Mouse (Mus musculus) G1E (cell line): ENCODE results near the gene Pop4. TPM values are rescaled to one million over a fixed set of nuclear protein-coding genes. Genes with fewer than 3 reads are reported as not detected.

Source experiments
- ATAC-seq: 2 replicates; pipeline ENCODE4 v1.8.0; 2016; ENCODE audit warnings: mild to moderate bottlenecking; ENCODE audit not compliant: insufficient number of reproducible peaks, poor library complexity, low FRiP score, severe bottlenecking; ENCODE audit errors: extremely low read depth
- DNase-seq: peaks from one replicate; pipeline ENCODE4 v3.0.0; 2012; ENCODE audit warnings: low spot score
- H3K27me3 ChIP-seq: 2 replicates; pipeline ENCODE4 v1.6.1; 2012; ENCODE audit warnings: mild to moderate bottlenecking, low read length, inconsistent platforms; ENCODE audit not compliant: insufficient read depth
- H3K36me3 ChIP-seq: replicated peaks from 2 replicates; pipeline ENCODE3; 2012; ENCODE audit warnings: mild to moderate bottlenecking, inconsistent platforms
- H3K4me1 ChIP-seq: 2 replicates; pipeline ENCODE4 v1.6.1; 2012; ENCODE audit warnings: low read depth, low read length, inconsistent platforms, mixed read lengths; ENCODE audit not compliant: insufficient read depth
- H3K4me3 ChIP-seq: 2 replicates; pipeline ENCODE4 v1.5.1; 2012; ENCODE audit warnings: low read depth, mild to moderate bottlenecking, inconsistent platforms, low read length, moderate library complexity, mixed read lengths
- H3K9me3 ChIP-seq: replicated peaks from 2 replicates; pipeline ENCODE4 v1.6.1; 2012; ENCODE audit warnings: inconsistent platforms
- CTCF ChIP-seq: IDR thresholded peaks from 2 replicates; pipeline ENCODE4 v1.5.1; 2012; ENCODE audit warnings: low read depth, low read length, inconsistent platforms, mixed read lengths
- GATA1 ChIP-seq: IDR thresholded peaks from 2 replicates; pipeline ENCODE4 v1.6.1; 2012; ENCODE audit warnings: borderline replicate concordance, low read length, inconsistent platforms, mixed read lengths
- GATA2 ChIP-seq: IDR thresholded peaks from 2 replicates; pipeline ENCODE4 v1.6.1; 2012; ENCODE audit warnings: low read depth, low read length, inconsistent platforms, borderline replicate concordance
- POLR2AphosphoS5 ChIP-seq: IDR thresholded peaks from 2 replicates; pipeline ENCODE4 v1.6.1; 2012; ENCODE audit warnings: low read depth, low read length, inconsistent platforms; ENCODE audit not compliant: insufficient replicate concordance
- TAL1 ChIP-seq: conservative IDR thresholded peaks from 2 replicates; pipeline ENCODE4 v1.6.1; 2012; ENCODE audit warnings: low read depth, low read length, inconsistent platforms, mixed read lengths
- polyA plus RNA-seq: library from polyadenylated mRNA; stranded (reverse); fragments of >175 nt; gene quantifications from 2 replicates; pipeline ENCODE4 v1.2.3, GENCODE M21; 2012
- total RNA-seq, 2 experiments: library from RNA; stranded (forward) in 1 of 2; stranded (reverse) in 1 of 2; fragments of 200-1000 nt in 1 of 2; fragments of >200 nt in 1 of 2; fragmentation: Nextera tagmentation in 1 of 2; gene quantifications; 2 replicates each; pipeline ENCODE4 v1.2.3; 2014 to 2017

Pop4 gene
- total and polyA plus RNA-seq, 3 experiments, result 11.8 to 54.4 (median 31.8) TPM

DNA sequence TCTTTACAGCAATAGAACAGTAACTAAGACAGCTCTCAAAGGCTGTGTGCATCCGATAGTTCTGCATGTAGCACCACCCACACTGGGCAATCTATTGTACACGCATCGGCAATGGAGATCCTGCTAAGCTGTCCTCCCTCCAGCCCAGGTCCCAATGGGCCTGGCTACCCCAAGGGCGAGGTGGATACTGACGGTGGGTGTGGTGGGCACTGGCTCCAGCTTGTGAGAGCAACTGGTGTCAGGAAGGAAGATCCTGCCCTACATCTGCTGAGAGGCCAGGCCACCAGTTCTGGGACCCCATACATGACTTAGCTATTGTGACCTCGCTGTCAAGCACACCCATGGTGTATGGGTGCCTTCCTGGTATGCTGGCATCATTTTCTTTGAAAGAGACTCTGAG is 55.5 kb downstream of the Pop4 start:
- no peaks in the 10 kb centered on the region for H3K9me3 ChIP-seq
- H3K36me3 ChIP-seq, result no peaks in the 10 kb centered on the region
- no peak for ATAC-seq
- no peak overlapping the region for H3K4me3 ChIP-seq
- H3K4me1 ChIP-seq, result peaks cover 9% of the 10 kb centered on the region; the same call in 1 of the 2 replicates
- H3K27me3 ChIP-seq, result peaks cover 12% of the 10 kb centered on the region; the same call in 1 of the 2 replicates
- TF ChIP-seq CTCF (no peak), GATA1 (no peak), GATA2 (no peak), TAL1 (no peak), POLR2AphosphoS5 (no peak)
- DNase-seq, result no peak

DNA sequence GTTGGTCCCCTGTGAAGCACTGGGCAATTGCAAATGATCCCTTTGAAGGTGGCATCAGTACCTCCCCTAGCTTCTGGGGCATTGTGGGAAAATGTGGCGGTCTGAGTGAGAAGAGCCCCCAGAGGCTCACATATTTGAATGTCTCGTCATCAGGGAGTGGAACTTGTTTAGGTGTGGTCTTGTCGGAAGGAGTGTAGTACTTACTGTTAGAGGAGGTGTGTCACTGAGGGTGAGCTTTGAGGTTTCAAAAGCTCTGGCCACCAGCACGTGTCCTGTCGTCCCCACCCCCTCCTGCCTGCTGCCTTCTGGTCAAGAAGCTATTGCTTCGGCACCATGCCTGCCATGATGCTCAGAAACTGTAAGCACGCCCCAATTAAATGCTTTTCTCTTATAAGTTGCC is 55.9 kb downstream of the Pop4 start:
- peaks cover 12% of the 10 kb centered on the region; the same call in 1 of the 2 replicates for H3K4me1 ChIP-seq
- no peaks in the 10 kb centered on the region for H3K9me3 ChIP-seq
- DNase-seq (no peak), ATAC-seq (no peak)
- H3K27me3 ChIP-seq, result peaks cover 12% of the 10 kb centered on the region; the same call in 1 of the 2 replicates
- no peak overlapping the region for H3K4me3 ChIP-seq
- no peaks in the 10 kb centered on the region for H3K36me3 ChIP-seq
- no peak for TF ChIP-seq POLR2AphosphoS5
- no peak for TF ChIP-seq GATA2
- no peak for TF ChIP-seq CTCF
- no peak for TF ChIP-seq GATA1
- TF ChIP-seq TAL1, result no peak

DNA sequence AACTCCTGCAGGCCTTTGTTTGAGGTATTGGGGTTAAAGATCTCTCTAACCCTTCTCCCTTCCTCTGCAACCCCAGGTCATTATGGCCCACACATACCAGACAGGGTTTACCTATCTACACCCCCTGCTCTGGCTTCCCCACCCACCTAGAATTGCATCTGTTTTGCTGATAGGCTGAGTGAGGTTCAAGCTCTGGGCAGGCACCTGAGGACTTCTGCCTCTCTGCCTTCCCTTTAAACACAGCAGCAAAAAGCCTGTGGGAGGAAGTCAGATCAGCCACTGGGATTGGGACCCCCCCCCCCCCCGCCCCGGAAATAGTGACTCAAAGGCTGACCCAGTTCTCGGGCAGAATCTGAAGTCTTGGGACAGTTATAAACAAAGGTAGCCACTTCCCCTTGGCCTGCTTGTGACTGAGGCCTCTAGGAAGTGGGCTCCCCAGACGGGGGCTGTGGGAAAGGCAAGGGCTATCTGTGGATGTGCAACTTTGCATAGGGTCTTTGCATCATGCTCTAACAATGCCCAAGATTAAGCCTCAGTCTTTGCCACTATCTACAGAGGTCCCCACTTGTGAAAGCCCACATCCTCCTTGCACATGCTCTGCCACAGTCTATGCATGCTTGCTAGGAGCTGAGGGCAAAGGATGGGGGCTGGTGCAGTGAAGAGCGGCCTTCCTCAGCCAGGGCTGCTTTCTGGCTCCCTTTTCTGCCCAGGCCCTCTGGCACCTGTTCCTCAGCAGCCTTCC is 56.6 kb downstream of the Pop4 start:
- Histone ChIP-seq H3K4me3 (no peak overlapping the region), H3K27me3 (peaks cover 12% of the 10 kb centered on the region; the same call in 1 of the 2 replicates), H3K36me3 (no peaks in the 10 kb centered on the region), H3K9me3 (no peaks in the 10 kb centered on the region), H3K4me1 (peaks cover 17% of the 10 kb centered on the region)
- DNase-seq, result no peak
- TF ChIP-seq GATA2, result no peak
- no peak for TF ChIP-seq TAL1
- TF ChIP-seq POLR2AphosphoS5, result no peak
- no peak for TF ChIP-seq CTCF
- TF ChIP-seq GATA1, result no peak
- ATAC-seq, result no peak

DNA sequence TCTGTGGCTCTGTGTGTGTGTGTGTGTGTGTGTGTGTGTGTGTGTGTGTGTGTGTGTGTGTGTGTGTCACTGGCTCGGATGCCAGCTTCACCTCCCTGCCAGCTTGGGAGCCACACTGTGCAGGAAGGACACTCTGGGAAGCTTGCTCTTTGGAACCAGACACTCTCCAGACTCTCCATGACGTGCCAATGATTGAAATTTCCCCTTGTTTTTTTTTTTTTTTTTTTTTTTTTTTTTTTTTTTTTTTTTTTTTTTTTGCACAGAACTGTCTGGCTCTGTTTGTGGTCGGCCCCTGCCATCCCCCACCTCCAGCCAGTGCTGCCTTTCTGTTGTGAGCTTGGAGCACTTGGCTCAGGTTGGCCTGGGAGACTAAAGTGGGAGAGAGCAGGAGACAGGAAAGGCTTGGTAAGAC is 58.6 kb downstream of the Pop4 start:
- Histone ChIP-seq H3K4me3 (no peak overlapping the region), H3K36me3 (no peaks in the 10 kb centered on the region), H3K4me1 (peaks cover 25% of the 10 kb centered on the region), H3K9me3 (no peaks in the 10 kb centered on the region), H3K27me3 (peaks cover 10% of the 10 kb centered on the region; the same call in 1 of the 2 replicates)
- DNase-seq (no peak), ATAC-seq (no peak)
- no peak for TF ChIP-seq CTCF
- no peak for TF ChIP-seq GATA1
- no peak for TF ChIP-seq TAL1
- no peak for TF ChIP-seq POLR2AphosphoS5
- TF ChIP-seq GATA2, result no peak

Other genes with a start within 250 kb of the Pop4 start
- 109 and 130 TPM in 2 replicates for gene Uri1, start 247.9 kb downstream of the Pop4 start, total RNA-seq (2014; fragmentation: Nextera tagmentation)
- gene Uri1, start 247.9 kb downstream of the Pop4 start, total RNA-seq (2017), result 56.3 and 64.1 TPM in 2 replicates
- 30.6 and 32.5 TPM in 2 replicates for gene Uri1, start 247.9 kb downstream of the Pop4 start, polyA plus RNA-seq
- 24.9 and 26.6 TPM in 2 replicates for gene Ccne1, start 163.9 kb downstream of the Pop4 start, total RNA-seq (2014; fragmentation: Nextera tagmentation)
- gene Ccne1, start 163.9 kb downstream of the Pop4 start, total RNA-seq (2017), result 50.9 and 53.0 TPM in 2 replicates
- 15.9 and 28.4 TPM in 2 replicates for gene Ccne1, start 163.9 kb downstream of the Pop4 start, polyA plus RNA-seq
- gene 1600014C10Rik, start 88.2 kb downstream of the Pop4 start, total RNA-seq (2014; fragmentation: Nextera tagmentation), result 3.0 and 3.7 TPM in 2 replicates
- gene 1600014C10Rik, start 88.2 kb downstream of the Pop4 start, total RNA-seq (2017), result 12.3 and 15.0 TPM in 2 replicates
- gene 1600014C10Rik, start 88.2 kb downstream of the Pop4 start, polyA plus RNA-seq, result 6.3 and 6.7 TPM in 2 replicates
- 0.24 and 0.60 TPM in 2 replicates for gene Plekhf1, start 43.4 kb downstream of the Pop4 start, total RNA-seq (2014; fragmentation: Nextera tagmentation)
- 0.93 and 1.1 TPM in 2 replicates for gene Plekhf1, start 43.4 kb downstream of the Pop4 start, total RNA-seq (2017)
- gene Plekhf1, start 43.4 kb downstream of the Pop4 start, polyA plus RNA-seq, result 1.2 and 1.4 TPM in 2 replicates